Mouse (Mus musculus): Measurements from ENCODE around the gene Ipo9. TPM values are rescaled to one million over a fixed set of nuclear protein-coding genes. Genes with fewer than 3 reads are reported as not detected.
"Not testable (repeated sequence)": the region's sequence is repeated elsewhere in the genome, so short reads cannot be mapped to it uniquely, and the experiment has no call there.

Ipo9 gene
- total RNA-seq, 2 experiments from 2014 or later, result 169 to 173 TPM

DNA sequence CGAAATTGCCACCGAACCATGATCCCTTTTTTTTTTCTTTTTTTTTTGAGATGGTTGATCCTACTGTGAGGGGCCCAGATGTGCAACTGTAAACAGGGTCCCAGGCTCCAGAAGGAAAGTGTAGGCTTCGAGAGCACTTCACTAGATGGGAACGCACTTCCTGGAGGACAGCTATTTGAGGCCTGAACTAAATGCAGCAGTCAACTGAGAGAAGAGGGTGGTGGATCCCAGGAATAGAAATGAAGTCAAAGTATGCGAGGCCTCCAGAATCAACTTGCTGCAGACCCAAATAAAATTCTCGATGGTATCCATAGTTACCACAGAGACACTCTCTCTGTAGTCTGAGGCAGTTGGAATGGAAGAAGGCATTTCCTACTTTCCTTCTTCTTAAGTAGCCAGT lies 8.5 kb upstream of the Ipo9 start:
- intact Hi-C loops (cut with DNase I), result no loop called here
- peak in 1 of 2 experiments; percentile 83 for DNase-seq (ENCODE audit: low spot score in 2 of 2)

DNA sequence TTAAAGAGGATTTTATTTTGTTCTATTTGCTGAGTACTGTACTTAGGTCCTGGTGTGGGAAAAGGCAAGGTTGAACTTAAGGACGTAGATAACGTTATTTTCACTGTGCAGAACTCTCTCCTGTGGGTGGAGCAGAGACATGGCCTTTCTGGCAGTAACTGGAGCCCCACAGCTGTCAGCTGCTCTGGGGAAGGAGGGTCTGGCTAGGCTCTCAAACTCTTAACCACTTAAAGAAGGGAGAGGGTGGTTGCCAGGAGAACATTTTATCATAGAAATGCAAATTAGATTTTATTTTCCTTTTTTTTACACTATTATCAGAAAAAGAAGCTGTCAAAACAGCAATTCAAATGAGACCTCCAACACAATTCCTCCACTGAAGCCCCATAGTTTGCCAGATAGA lies 5.5 kb upstream of the Ipo9 start:
- intact Hi-C loops (cut with DNase I), result no loop called here
- DNase-seq (ENCODE audit: low spot score in 2 of 2), result no peak

DNA sequence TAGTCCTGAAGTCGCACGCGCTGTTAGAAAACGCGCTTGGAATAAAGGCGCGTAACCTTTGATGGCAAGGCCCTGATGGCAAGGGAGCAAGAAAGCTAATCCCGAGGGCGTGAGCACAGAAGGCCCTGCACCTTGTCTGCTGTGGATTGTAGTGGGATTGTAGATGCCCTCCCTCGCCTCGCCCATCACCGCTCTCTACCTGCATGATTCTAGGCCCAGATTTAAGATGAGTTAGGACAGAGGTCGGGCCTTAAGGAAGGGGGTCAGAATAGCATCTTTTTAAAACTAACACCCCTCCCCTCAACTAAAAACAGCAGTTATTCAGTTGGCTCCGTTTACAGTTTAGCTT lies 344 bp upstream of the Ipo9 start:
- intact Hi-C loops (cut with DNase I), result no loop called here
- no peak for DNase-seq (ENCODE audit: low spot score in 2 of 2)

DNA sequence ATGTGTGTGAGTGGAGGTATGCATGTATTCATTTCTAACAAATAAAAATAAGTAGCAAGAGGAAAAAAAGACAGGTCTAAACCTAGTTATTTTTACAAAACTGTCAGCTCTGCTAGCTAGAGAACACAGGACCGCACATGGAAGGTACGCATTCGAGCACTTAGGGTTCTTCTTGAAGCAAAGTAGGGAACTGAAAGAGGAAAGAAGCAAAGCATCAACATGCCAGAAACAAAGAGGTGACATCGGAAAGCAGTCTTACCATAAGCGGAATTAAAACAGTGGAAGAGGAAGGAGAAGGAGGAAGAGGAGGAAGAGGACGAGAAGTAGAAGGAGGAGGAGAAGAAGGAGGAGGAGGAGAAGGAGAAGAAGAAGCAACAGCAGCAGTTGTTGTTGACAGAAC lies 2.9 kb downstream of the Ipo9 start:
- no peak for DNase-seq (ENCODE audit: low spot score in 2 of 2)
- intact Hi-C loops (cut with DNase I), result no loop called here

DNA sequence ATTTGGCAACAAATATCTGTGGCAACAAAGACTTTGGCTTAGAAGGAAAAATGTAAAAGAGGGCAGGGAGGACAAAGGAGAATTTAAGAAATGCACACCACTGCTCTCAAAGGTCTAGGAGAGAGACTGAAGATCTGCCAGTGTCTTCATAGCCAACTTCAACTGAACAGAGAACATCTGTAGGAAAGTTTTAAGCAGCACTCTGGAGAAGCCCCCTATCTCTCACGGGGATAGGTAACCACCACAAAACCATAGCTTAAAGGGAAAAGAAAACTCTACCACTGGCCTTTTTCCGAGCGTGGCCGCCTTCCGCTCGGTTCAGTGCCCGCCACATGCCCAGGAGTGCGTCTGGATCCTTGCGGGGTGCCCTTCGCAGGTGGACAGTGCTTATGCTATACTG lies 3.7 kb downstream of the Ipo9 start:
- no peak for DNase-seq (ENCODE audit: low spot score in 2 of 2)

DNA sequence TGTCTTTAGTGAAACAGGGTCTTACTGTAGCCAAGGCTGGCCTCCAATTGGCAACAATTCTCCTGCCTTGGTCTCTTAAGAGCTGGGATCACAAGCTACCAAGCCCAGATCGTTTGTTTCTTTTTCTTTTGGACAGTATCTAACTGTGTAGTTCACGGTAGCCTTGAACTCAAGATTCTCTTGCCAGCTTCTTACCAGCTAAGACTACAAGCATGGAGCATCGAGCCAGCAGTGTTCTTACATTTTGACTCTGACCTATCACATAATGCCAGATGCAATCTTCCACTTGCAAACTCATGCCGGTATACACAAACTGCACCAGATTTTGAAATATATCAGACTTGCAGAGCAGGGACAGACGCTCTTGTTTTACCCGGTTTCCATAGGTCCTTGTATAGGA lies 7.5 kb downstream of the Ipo9 start:
- DNase-seq (ENCODE audit: low spot score in 2 of 2), result no peak
- intact Hi-C loops (cut with DNase I), result loop anchor here (5.0 kb wide), 1 partner anchor 35 kb away; no protein-coding TSS in a partner anchor

More for the DNA sequence above, 3.7 kb downstream of the Ipo9 start:
- intact Hi-C loops (cut with DNase I), result no loop called here

DNA sequence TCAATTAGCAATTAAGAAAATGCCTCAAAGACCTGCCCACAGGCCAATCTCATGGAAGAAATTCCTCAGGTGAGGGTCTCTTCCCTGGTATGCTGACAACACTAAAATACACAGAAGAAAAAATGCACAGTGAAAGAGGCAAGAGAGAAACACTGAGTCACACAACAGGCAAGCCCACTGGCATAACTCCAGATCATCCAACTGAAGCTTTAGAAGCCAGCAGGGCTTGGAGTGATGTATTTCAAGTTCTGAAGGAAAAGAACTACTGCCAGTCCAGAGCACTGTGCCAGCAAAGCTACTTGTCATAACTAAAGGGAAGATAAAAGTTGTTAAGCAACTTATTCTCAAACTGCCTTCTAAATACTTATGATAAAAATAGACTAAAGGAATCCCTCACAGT lies 16.3 kb downstream of the Ipo9 start:
- peak in 1 of 2 experiments; percentile 81 for DNase-seq (ENCODE audit: low spot score in 2 of 2)
- intact Hi-C loops (cut with DNase I), result no loop called here

DNA sequence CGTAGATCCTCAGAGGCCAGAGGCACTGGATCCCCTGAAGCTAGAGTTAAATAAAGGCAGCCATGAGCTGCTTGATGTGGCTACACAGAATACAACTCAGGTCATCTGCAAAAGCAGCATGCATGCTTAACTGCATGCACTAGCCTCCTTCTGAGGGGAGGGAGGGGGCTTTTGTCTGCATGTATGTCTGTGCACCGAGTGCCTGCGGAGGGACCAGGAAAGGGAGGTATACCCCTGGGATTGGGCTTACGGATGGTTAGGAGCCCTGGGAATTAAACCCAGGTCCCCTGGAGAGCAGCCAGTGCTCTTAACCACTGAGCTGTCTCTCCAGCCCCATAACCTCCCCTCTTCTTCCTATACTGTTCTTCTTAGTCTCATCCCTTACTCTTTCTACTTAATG lies 18.2 kb downstream of the Ipo9 start:
- no peak for DNase-seq (ENCODE audit: low spot score in 2 of 2)
- intact Hi-C loops (cut with DNase I), result no loop called here

DNA sequence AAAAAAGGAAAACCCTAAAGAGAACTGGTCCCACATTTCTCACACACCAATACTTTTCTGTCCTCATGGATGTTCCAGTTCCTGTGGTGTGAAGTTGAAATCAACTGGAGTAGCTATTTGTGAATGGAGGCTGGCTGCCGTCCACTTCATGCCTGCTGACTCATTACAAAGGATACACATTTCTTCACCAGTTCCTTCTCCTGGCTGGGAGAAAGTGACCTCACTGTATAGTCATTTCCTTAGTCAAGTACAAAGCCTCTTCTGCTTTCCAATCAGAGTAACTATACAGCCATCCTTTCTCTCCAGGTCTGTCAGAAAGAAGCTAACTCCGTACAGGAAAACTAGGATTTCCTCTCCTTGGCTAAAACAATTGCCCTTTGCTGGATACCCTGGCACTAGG lies 19.3 kb downstream of the Ipo9 start:
- intact Hi-C loops (cut with DNase I), result no loop called here
- peak; percentile 18 to 85 for DNase-seq (ENCODE audit: low spot score in 2 of 2)

DNA sequence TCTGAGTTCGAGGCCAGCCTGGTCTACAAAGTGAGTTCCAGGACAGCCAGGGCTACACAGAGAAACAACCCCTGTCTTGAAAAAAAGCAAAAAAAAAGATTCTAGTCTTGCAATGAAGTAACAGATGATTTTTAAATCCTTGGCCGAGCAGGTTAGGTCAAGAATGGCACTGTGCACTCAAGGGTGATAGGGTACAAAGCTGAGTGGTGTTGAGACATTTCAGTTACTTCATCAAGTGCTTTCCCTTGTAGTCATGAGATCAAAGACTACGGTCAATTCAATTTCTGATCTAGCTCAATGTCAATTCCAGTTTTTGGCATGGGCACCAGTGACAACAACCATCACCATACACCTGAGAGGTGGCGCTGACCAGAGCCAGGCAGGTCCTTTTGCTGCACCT lies 21.3 kb downstream of the Ipo9 start:
- no peak for DNase-seq (ENCODE audit: low spot score in 2 of 2)
- intact Hi-C loops (cut with DNase I), result no loop called here

DNA sequence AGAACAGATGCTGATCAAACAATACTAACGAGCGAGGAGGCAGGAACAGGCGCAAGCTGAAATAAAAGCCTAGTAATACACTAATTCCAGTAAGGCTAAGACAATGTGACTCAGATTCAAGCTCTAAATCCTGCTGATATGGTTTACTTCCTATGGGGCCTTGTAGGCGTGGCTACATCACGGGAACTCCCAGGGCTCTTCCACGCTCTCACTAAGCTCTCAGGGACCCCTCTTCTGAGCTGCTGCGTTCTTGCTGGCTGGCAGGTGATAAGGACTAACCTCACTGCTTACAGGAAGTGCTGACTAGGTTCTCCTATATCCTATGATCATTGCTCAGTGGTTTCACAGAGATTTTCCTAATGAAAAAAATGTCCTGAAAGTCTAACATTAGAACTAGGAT lies 24.9 kb downstream of the Ipo9 start:
- no peak for DNase-seq (ENCODE audit: low spot score in 2 of 2)
- intact Hi-C loops (cut with DNase I), result no loop called here

DNA sequence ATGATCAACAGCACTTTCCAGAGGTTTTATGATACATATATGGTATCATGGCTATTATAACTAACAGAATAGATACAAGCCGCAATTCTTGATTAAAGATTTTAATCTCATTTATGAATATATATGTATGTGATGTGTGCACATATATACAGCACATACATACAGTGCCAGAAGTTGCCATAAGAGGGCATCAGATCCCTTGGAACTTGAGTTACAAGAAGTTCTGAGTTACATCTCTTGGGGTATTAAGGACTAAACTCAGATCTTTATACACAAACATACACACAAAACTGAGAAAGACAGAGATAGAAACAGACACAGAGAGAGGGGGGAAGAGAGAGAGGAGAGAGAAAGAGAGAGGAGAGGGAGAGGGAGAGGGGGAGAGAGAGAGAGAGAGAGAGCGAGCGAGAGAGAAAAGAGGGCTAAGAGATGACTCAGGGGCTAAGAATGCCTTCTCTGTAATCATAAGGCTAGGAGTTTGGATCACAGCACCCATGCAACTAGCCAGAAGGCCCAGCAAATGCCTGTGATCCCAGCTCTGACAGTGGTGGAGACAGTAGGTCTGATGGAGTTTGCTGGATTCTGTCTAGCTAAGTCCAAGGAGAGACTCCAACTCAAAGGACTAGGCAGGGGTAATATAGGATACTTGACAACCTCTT lies 28.7 kb downstream of the Ipo9 start:
- DNase-seq (ENCODE audit: low spot score in 2 of 2), result no peak
- intact Hi-C loops (cut with DNase I), result no loop called here

DNA sequence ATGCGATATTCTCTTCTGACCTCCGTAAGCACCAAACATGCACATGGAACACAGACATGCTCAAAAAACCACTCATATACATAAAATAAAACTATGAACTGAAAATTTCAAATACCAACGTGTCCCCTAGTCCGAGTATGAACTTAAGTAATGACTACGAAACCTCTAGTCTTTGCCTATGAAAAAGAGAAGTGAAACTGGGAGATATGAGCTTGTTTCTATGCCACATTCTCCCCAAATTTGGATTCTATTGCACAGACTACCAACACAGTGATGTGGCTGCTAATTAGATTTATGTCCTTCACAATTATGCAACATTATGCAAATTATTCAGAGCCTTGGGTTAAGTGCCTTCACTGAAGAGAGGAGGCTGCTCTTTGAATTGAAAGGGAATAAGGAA lies 30.8 kb downstream of the Ipo9 start:
- intact Hi-C loops (cut with DNase I), result no loop called here
- DNase-seq (ENCODE audit: low spot score in 2 of 2), result no peak

DNA sequence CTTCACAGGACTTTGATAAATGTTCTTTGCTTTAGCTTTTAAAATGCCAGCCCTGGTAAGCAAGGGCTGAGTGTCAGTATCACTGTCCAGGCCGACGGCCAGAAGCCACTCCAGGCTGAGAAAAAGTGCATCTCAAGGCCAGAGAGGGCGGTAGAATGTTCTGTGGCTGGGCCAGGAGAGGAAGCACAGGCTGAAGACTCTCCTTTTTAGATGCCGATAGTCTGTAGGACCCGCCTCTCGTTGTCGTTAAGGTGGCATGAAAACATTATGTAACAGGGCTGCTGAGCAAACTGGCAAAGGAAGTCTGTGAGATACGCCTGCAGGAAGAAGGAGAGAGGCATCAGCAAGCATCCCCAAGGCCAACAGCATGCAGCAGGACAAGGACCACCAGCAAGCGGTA lies 45.1 kb downstream of the Ipo9 start:
- intact Hi-C loops (cut with DNase I), result loop anchor here (5.0 kb wide), 1 partner anchor 37 kb away; no protein-coding TSS in a partner anchor
- peak; percentile 66 to 80 for DNase-seq (ENCODE audit: low spot score in 2 of 2)

DNA sequence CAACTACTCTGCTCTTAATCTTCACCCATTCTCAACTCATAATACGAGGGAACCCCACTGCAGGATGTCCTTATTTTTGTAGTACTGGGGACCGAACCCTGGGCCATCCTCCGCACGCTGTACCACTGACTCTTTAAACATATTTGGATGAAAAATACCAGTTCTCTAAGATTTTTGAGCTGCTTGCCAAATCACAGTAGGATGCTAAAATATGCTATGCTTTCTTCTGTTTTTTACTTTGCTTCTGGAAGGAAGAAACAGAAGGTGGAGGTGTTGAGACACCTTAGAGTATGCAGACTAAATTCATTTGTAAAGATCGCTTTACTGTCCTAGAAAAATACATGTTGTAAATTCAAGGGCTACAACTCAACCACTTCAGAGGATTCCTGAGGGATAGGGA lies 46.1 kb downstream of the Ipo9 start:
- intact Hi-C loops (cut with DNase I), result no loop called here
- peak in 1 of 2 experiments; percentile 67 for DNase-seq (ENCODE audit: low spot score in 2 of 2)

DNA sequence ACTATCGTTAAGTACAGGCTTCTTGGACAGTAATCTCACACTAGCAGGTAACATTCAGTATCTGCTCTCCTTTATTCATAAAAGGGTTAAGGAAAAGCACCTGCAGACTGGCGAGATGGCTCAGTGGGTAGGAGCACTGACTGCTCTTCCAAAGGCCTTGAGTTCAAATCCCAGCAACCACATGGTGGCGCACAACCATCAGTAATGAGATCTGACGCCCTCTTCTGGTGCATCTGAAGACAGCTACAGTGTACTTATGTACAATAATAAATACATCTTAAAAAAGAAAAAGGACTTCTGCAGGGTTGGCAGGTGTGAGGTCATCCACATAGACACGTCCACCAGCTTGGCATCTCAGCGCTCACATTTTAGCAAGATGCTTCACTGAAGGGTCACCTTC lies 48.7 kb downstream of the Ipo9 start:
- DNase-seq (ENCODE audit: low spot score in 2 of 2), result peak in 1 of 2 experiments; percentile 57
- intact Hi-C loops (cut with DNase I), result not testable (repeated sequence)

DNA sequence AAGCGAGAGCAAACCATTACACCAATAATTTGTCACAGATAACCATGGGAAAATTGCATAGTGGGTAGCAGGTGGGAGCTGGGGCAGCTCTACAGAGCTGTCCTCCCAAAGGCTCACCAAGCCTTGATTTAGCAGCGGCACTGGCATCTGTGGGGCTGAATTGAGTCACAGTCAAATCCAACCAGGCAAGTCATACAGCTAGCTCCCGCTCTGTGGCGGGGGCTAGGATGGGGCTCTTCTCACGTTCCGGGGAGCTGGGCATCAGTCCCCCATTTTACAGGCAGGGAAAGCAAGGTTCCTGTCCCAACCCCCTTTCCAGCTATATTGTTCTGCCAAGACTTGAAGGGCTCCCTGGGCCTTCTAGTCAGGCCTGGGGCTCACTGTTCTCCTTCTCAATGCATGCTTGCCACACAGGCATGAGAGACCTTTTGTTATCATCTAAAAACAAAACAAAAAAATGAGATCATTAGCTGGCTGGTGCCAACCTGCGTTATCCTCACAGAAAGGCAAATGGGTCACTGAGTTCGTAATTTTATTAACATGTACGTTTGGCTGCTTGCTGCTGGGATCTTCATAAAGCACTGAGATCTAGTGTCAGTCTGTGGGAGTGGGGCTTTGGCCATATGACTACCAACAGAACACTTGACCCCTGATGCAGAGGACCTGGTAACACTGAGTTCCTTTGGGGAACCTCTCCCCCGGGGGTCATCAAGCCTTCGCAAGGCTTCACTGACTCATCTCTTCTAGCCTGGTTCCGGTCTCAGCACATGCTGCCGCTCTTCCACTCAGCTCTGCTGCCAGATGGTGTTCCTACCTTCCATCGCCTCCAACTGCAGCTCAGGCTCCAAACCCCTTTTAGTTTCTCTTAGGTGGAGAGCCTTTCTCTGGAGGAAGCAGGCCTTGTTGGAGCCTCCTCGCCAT lies 50.0 kb downstream of the Ipo9 start:
- intact Hi-C loops (cut with DNase I), result no loop called here
- DNase-seq (ENCODE audit: low spot score in 2 of 2), result peak; percentile 68 to 96

DNA sequence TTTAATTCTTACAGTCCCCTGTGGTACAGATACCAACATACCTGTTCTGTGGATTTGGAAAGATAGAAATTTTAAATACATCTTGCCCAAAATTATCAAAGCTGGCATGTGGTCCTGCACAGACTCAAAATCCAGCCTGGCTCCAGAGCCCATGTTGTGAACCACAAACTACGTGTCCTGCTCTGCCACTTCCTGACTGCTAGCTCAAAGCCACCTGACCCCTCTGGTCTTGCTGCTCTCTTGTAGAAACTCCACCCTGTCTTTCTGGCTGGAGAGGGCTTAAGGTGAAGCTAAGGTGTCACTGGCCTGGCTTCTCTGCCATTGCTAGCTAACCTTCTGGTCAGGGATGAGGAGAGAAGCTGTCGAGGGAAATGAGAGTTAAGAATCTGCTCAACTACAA lies 51.3 kb downstream of the Ipo9 start:
- intact Hi-C loops (cut with DNase I), result no loop called here

DNA sequence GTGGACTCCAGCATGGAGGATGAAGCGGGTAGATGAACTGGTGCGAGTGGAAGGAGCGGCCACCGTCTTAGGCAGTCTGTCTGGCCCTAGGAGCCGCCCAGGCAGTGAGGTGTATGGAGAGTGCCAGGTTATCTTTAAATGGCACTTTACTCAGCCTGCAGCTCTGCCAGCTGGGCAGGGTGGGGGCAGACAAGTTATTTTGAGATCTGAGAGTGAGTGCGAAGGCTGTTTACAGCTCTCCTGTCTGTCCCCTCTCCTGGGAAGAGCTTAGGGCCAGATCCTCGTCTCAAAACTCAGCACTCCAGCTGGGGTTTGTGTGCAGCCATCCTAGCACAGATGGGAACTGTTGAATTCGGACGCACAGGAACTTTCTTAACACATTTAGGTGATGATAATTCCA lies 51.7 kb downstream of the Ipo9 start:
- DNase-seq (ENCODE audit: low spot score in 2 of 2), result peak; percentile 52 to 93

More for the DNA sequence above, 51.3 kb downstream of the Ipo9 start:
- no peak for DNase-seq (ENCODE audit: low spot score in 2 of 2)

DNA sequence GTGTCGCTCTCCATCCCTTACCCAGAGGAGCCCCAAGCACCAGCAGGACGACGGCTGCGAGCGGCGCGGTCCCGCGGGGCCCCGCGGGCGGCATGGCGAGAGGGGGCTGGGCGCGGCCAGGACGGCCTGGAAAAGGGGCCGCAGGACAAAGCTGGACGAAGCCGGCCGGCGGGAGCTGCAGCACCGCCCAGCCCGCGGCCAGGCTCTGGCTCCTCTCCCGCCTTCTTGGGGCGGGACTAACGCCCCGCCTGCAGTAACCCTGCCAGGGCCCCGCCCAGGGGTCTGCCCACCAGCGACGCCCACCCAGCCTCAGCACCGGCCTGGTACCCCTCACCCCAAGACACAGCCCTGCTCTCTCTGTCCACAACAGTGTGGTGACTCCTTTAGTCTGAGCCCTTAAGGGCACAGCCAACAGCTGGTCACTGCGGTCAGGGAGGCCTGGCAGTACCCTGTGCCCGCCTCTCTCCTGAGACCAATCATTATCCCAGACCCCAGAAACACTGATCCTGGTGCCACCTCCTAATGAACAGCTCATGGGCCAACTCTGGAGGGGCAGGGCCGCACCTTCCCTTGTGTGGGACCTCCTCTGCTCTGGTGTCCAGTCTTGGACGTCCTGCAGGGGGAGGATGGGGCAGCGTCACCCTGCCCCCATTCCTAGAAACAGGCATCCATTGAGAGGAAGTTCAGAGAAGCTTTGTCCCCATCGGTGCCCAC lies 55.3 kb downstream of the Ipo9 start, which contains the start of gene Shisa4:
Shisa4 (minus strand) TSS at position 370 of the 714 bp plus-strand sequence.
- DNase-seq (ENCODE audit: low spot score in 2 of 2), result peak; percentile 81 to 85
- intact Hi-C loops (cut with DNase I), result loop anchor here (5.0 kb wide), 1 partner anchor 223 kb away; no protein-coding TSS in a partner anchor

More for the DNA sequence above, 51.7 kb downstream of the Ipo9 start:
- intact Hi-C loops (cut with DNase I), result no loop called here

All from left cerebral cortex, postnatal 25 days (tissue).